Mouse (Mus musculus) myocyte (in vitro differentiated cells): ENCODE results near the gene Gm20696.

Source experiments
- CEBPB ChIP-seq: IDR thresholded peaks from 2 replicates; pipeline ENCODE4 v1.6.1; 2011; ENCODE audit warnings: mild to moderate bottlenecking, moderate library complexity; ENCODE audit not compliant: poor library complexity, insufficient read depth, severe bottlenecking
- E2F4 ChIP-seq: IDR thresholded peaks from one replicate; pipeline ENCODE4 v1.6.1; 2011; ENCODE audit warnings: mild to moderate bottlenecking, control low read depth, moderate library complexity; ENCODE audit not compliant: insufficient read depth
- MAX ChIP-seq: IDR thresholded peaks from one replicate; pipeline ENCODE4 v1.6.1; 2011; ENCODE audit warnings: low read depth, mild to moderate bottlenecking, control low read depth
- MYOD1 ChIP-seq, 3 experiments: IDR thresholded peaks; one replicate each; pipeline ENCODE4 v1.6.1; 2011; ENCODE audit warnings: control low read depth in 2 of 3, low read depth in 2 of 3, mild to moderate bottlenecking in 2 of 3, moderate library complexity in 1 of 3; ENCODE audit not compliant: insufficient read length in 2 of 3, control insufficient read depth in 1 of 3
- MYOG ChIP-seq, 3 experiments: IDR thresholded peaks; one replicate each; pipeline ENCODE4 v1.6.1; 2011; ENCODE audit warnings: control low read depth in 2 of 3, low read depth in 2 of 3, mild to moderate bottlenecking in 2 of 3; ENCODE audit not compliant: insufficient read length in 2 of 3, control insufficient read depth in 1 of 3, insufficient read depth in 1 of 3
- POLR2A ChIP-seq: IDR thresholded peaks from one replicate; pipeline ENCODE4 v1.6.1; 2011; ENCODE audit warnings: low read depth, mild to moderate bottlenecking, control low read depth, moderate library complexity; ENCODE audit not compliant: insufficient read length
- POLR2AphosphoS2 ChIP-seq: IDR thresholded peaks from one replicate; pipeline ENCODE4 v1.6.1; 2011; ENCODE audit warnings: low read depth, control low read depth; ENCODE audit not compliant: insufficient read length
- REST ChIP-seq: IDR thresholded peaks from one replicate; pipeline ENCODE4 v1.6.1; 2011; ENCODE audit warnings: mild to moderate bottlenecking, control low read depth, moderate library complexity; ENCODE audit not compliant: insufficient read depth, insufficient read length
- TCF12 ChIP-seq: IDR thresholded peaks from one replicate; pipeline ENCODE4 v1.6.1; 2011; ENCODE audit warnings: mild to moderate bottlenecking, control low read depth; ENCODE audit not compliant: poor library complexity, insufficient read depth, severe bottlenecking
- TCF3 ChIP-seq: IDR thresholded peaks from one replicate; pipeline ENCODE4 v1.6.1; 2011; ENCODE audit warnings: low read depth, control low read depth; ENCODE audit not compliant: insufficient read length
- USF1 ChIP-seq: IDR thresholded peaks from one replicate; pipeline ENCODE4 v1.6.1; 2011; ENCODE audit warnings: low read depth, mild to moderate bottlenecking, control low read depth, moderate library complexity

DNA sequence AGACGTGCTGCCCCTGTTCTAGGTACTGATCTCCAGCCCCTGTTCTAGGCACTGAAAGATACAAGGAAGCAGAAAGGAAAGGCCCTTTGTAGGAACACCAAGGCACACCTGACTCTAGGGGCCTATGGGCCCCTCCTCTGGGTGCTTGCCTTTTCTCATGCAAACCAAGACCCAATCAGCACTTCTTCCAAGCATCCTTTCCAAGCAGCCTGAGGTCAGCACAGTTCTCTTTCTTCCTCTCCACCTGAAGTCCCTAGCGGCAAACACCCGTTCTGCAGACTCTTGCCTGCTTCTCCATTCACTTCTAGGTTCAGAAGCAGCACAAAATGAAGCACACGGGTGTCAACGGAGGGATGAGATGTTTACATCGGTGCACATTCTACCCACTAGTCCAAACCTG, 48.6 kb upstream of the Gm20696 start:
- TF ChIP-seq TCF3, result no peak
- no peak for TF ChIP-seq MYOG (IDR thresholded peaks at IDR 0.05; ENCODE audit: control insufficient read depth in 1 of 3, insufficient read depth in 1 of 3, insufficient read length in 2 of 3, low read depth in 2 of 3)
- no peak for TF ChIP-seq POLR2A
- TF ChIP-seq POLR2AphosphoS2, result no peak
- TF ChIP-seq TCF12, result no peak
- TF ChIP-seq E2F4, result no peak
- TF ChIP-seq MAX, result no peak
- no peak for TF ChIP-seq USF1
- no peak for TF ChIP-seq CEBPB
- TF ChIP-seq REST, result no peak
- no peak for TF ChIP-seq MYOD1 (IDR thresholded peaks at IDR 0.05; ENCODE audit: control insufficient read depth in 1 of 3, insufficient read length in 2 of 3, low read depth in 2 of 3)
